Mouse (Mus musculus) megakaryocyte, embryonic 14.5 days (primary cell): ENCODE results near the gene Mob3a.

Experiments
- FLI1 ChIP-seq: IDR thresholded peaks from 2 replicates; pipeline ENCODE4 v1.6.1; 2012; ENCODE audit warnings: low read length, inconsistent platforms, mixed read lengths
- GATA1 ChIP-seq: IDR thresholded peaks from 3 replicates; pipeline ENCODE4 v1.6.1; 2012; ENCODE audit warnings: mixed read lengths, low read length, inconsistent platforms, borderline replicate concordance

GRCm38 (mm10) chr10:80658194-80658840 is 43.5 kb downstream of the Mob3a start:
- TF ChIP-seq GATA1 (no peak), FLI1 (no peak)
